In genomic region chr8:118961877-118962545, GRCm38 (mm10) we compare ENCODE assay signal across 13 mouse cellular contexts.
DNase-seq lines count a peak whose midpoint lies in the region; ATAC-seq and TF ChIP-seq lines count a peak whose summit lies in the region.
"Had no signal": no experiment of that assay in that cellular context is flagged by ENCODE, and none has a peak within 500 bp of the region (broad histone marks: within the 10 kb centered on the region; RNA-seq: fewer than 3 reads in every experiment).

No protein-coding gene starts in this region.

- no peaks in the 10 kb centered on the region for H3K27me3 ChIP-seq in forebrain, postnatal 0 days (ENCODE audit: insufficient read depth, low read length)
- H3K27me3 ChIP-seq in forebrain, embryonic 11.5 days (ENCODE audit: control insufficient read depth, insufficient read depth, low read length): no peaks in the 10 kb centered on the region
- no peaks in the 10 kb centered on the region for H3K27me3 ChIP-seq in cerebellum, adult 2 months (ENCODE audit: control insufficient read depth, insufficient read depth, low read length)
- H3K27me3 ChIP-seq: limb, embryonic 15.5 days; neural tube, embryonic 12.5 days had no signal

- no peak overlapping the region for H3K4me2 ChIP-seq in forebrain, postnatal 0 days (ENCODE audit: low read depth)
- H3K4me2 ChIP-seq in forebrain, embryonic 11.5 days (ENCODE audit: low read depth, low read length, severe bottlenecking): no peak overlapping the region
- H3K4me2 ChIP-seq: limb, embryonic 15.5 days; neural tube, embryonic 12.5 days had no signal

- H3K9me3 ChIP-seq in forebrain, postnatal 0 days (ENCODE audit: low read length): no peaks in the 10 kb centered on the region
- H3K9me3 ChIP-seq in forebrain, embryonic 11.5 days (ENCODE audit: control insufficient read depth, low read length): no peaks in the 10 kb centered on the region
- H3K9me3 ChIP-seq: limb, embryonic 15.5 days; neural tube, embryonic 12.5 days had no signal

- no peaks in the 10 kb centered on the region for H3K4me1 ChIP-seq in forebrain, postnatal 0 days (ENCODE audit: insufficient read depth)
- no peaks in the 10 kb centered on the region for H3K4me1 ChIP-seq in forebrain, embryonic 11.5 days (replicated peaks; ENCODE audit: control insufficient read depth, insufficient read depth, low read length)
- peaks cover 19% of the 10 kb centered on the region for H3K4me1 ChIP-seq in cerebellum, adult 2 months (ENCODE audit: control insufficient read depth, insufficient read depth, low read length)
- H3K4me1 ChIP-seq: limb, embryonic 15.5 days had no signal

- no peak overlapping the region for H3K4me3 ChIP-seq in forebrain, postnatal 0 days (ENCODE audit: low read depth, low read length)
- no peak overlapping the region for H3K4me3 ChIP-seq in forebrain, embryonic 11.5 days (ENCODE audit: low read depth, low read length)
- H3K4me3 ChIP-seq in cerebellum, adult 2 months (replicated peaks; ENCODE audit: insufficient read depth, low read depth, low read length): no peak overlapping the region
- H3K4me3 ChIP-seq: limb, embryonic 15.5 days; neural tube, embryonic 12.5 days had no signal

- no peaks in the 10 kb centered on the region for H3K36me3 ChIP-seq in forebrain, postnatal 0 days (ENCODE audit: insufficient read depth)
- H3K36me3 ChIP-seq in forebrain, embryonic 11.5 days (ENCODE audit: control insufficient read depth, insufficient read depth, low read length): no peaks in the 10 kb centered on the region
- H3K36me3 ChIP-seq: limb, embryonic 15.5 days; neural tube, embryonic 12.5 days had no signal

- TF ChIP-seq CTCF in forebrain, postnatal 0 days (IDR thresholded peaks at IDR 0.05; ENCODE audit: low read depth): no peak
- no peak for TF ChIP-seq CTCF in cerebellum, adult 2 months (IDR thresholded peaks at IDR 0.05; ENCODE audit: borderline replicate concordance, insufficient read depth, low read depth, low read length)

- WGBS in forebrain, postnatal 0 days: 52% methylated on average over 15 of the region's 15 CpGs
- WGBS in forebrain, embryonic 11.5 days: 87% methylated on average over 15 of the region's 15 CpGs
- 14% methylated on average over 15 of the region's 15 CpGs for WGBS in cerebellum, adult 2 months

- peak; percentile 48; the same call in 1 of the 2 replicates for ATAC-seq in forebrain, postnatal 0 days
- ATAC-seq in forebrain, embryonic 11.5 days (replicated peaks; ENCODE audit: low FRiP score): no peak

- H3K9ac ChIP-seq in forebrain, postnatal 0 days: no peak overlapping the region
- no peak overlapping the region for H3K9ac ChIP-seq in forebrain, embryonic 11.5 days (ENCODE audit: low read length)
- H3K9ac ChIP-seq: limb, embryonic 15.5 days; neural tube, embryonic 12.5 days had no signal

- TF ChIP-seq POLR2A in cerebellum, adult 2 months (IDR thresholded peaks at IDR 0.05; ENCODE audit: borderline replicate concordance, insufficient read depth, low read length): no peak

- no peak overlapping the region for H3K27ac ChIP-seq in forebrain, postnatal 0 days (ENCODE audit: low read depth, low read length)
- no peak overlapping the region for H3K27ac ChIP-seq in forebrain, embryonic 11.5 days (ENCODE audit: low read depth, low read length)
- no peak overlapping the region for H3K27ac ChIP-seq in cerebellum, adult 2 months (ENCODE audit: insufficient read depth, low read length)
- H3K27ac ChIP-seq: limb, embryonic 15.5 days; neural tube, embryonic 12.5 days had no signal

- intact Hi-C loops in left cerebral cortex, postnatal 4 days (cut with DNase I): no loop called here
- intact Hi-C loops in left cerebral cortex, postnatal 36 days (cut with DNase I): no loop called here

- DNase-seq in forebrain, postnatal 0 days: peak; percentile 49
- DNase-seq in forebrain, embryonic 11.5 days (ENCODE audit: low spot score): no peak
- peak; percentile 89 for DNase-seq in left cerebral cortex, postnatal 4 days
- DNase-seq in left cerebral cortex, postnatal 36 days (ENCODE audit: low spot score in 2 of 2): no peak
- peak; percentile 81 to 92 for DNase-seq in cerebellum, adult 2 months
- peak; percentile 75 for DNase-seq in lung, postnatal 10 days
- DNase-seq in thymus, postnatal 36 days: no peak
- DNase-seq in adrenal gland, adult 8-10 months: no peak
- DNase-seq: B cell, adult 2 months; kidney, adult 11 months; right cerebral cortex, postnatal 25 days had no signal

Comparison
In these comparisons a context has a peak if more than half of its experiments do, and no peak if none do; other contexts are left out.
1. DNase-seq: peak in forebrain, postnatal 0 days (single experiment), left cerebral cortex, postnatal 4 days (single experiment), cerebellum, adult 2 months (2 of 2) and lung, postnatal 10 days (single experiment); none in forebrain, embryonic 11.5 days (single experiment), left cerebral cortex, postnatal 36 days (0 of 2), thymus, postnatal 36 days (0 of 2) and adrenal gland, adult 8-10 months (single experiment).